10 mouse cellular contexts compared by ENCODE assay signal in the genomic region with DNA sequence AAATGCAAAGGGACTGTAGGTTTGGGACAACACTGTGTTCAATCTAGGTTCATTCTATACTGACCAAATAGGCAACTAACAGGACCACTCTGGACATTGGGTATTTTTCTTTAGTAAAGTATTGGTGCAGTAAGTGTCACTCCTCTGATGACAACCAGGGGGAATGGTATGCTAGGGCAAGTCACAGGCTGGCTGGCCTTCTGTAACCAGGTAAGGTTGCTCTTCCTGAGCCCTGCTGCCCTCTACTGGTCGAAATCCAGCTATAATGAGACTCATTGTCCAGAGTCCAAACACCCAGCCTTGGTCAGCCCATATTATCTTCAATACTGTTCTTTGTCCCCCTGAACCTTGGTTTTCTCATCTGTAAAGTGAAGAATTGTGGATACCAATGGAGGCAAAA. TPM values are rescaled to one million over a fixed set of nuclear protein-coding genes. Genes with fewer than 3 reads are reported as not detected.
DNase-seq lines count a peak whose midpoint lies in the region; ATAC-seq and TF ChIP-seq lines count a peak whose summit lies in the region.
"Had no signal": no experiment of that assay in that cellular context is flagged by ENCODE, and none has a peak within 500 bp of the region (broad histone marks: within the 10 kb centered on the region; RNA-seq: fewer than 3 reads in every experiment).

No protein-coding gene starts in this region.

- no peak for DNase-seq in midbrain, embryonic 11.5 days (ENCODE audit: low spot score, missing footprints)
- peak; percentile 67 for DNase-seq in adrenal gland, adult 2 months
- peak; percentile 56 for DNase-seq in embryonic facial prominence, embryonic 10.5 days (ENCODE audit: low spot score)
- DNase-seq in hindbrain, postnatal 0 days (ENCODE audit: low spot score) = peak; percentile 71
- peak; percentile 62 for DNase-seq in neural tube, embryonic 11.5 days (ENCODE audit: low spot score)
- DNase-seq in thymus, postnatal 25 days = peak; percentile 74

- no peaks in the 10 kb centered on the region for H3K9me3 ChIP-seq in midbrain, embryonic 11.5 days (ENCODE audit: control insufficient read depth, low read length)
- H3K9me3 ChIP-seq in midbrain, embryonic 13.5 days = no peaks in the 10 kb centered on the region
- no peaks in the 10 kb centered on the region for H3K9me3 ChIP-seq in embryonic facial prominence, embryonic 10.5 days
- H3K9me3 ChIP-seq in hindbrain, postnatal 0 days (ENCODE audit: low read length) = no peaks in the 10 kb centered on the region
- H3K9me3 ChIP-seq in limb, embryonic 13.5 days = peaks cover 3% of the 10 kb centered on the region; the same call in 1 of the 2 replicates
- H3K9me3 ChIP-seq in neural tube, embryonic 11.5 days (ENCODE audit: control insufficient read depth, low read length) = no peaks in the 10 kb centered on the region
- H3K9me3 ChIP-seq: embryonic facial prominence, embryonic 13.5 days had no signal

- no peak overlapping the region for H3K9ac ChIP-seq in midbrain, embryonic 11.5 days (ENCODE audit: low read length)
- no peak overlapping the region for H3K9ac ChIP-seq in midbrain, embryonic 13.5 days (replicated peaks)
- no peak overlapping the region for H3K9ac ChIP-seq in hindbrain, postnatal 0 days (replicated peaks; ENCODE audit: low read length)
- H3K9ac ChIP-seq in limb, embryonic 13.5 days = no peak overlapping the region
- H3K9ac ChIP-seq in neural tube, embryonic 11.5 days (ENCODE audit: low read length) = no peak overlapping the region
- H3K9ac ChIP-seq: embryonic facial prominence, embryonic 13.5 days had no signal

- H3K27ac ChIP-seq in midbrain, embryonic 11.5 days (ENCODE audit: low read depth, low read length) = no peak overlapping the region
- H3K27ac ChIP-seq in midbrain, embryonic 13.5 days = no peak overlapping the region
- no peak overlapping the region for H3K27ac ChIP-seq in embryonic facial prominence, embryonic 10.5 days (replicated peaks)
- H3K27ac ChIP-seq in hindbrain, postnatal 0 days = no peak overlapping the region
- no peak overlapping the region for H3K27ac ChIP-seq in limb, embryonic 13.5 days
- no peak overlapping the region for H3K27ac ChIP-seq in neural tube, embryonic 11.5 days (ENCODE audit: low read depth, low read length)
- H3K27ac ChIP-seq: embryonic facial prominence, embryonic 13.5 days; macrophage had no signal

- no peak overlapping the region for H3K4me3 ChIP-seq in midbrain, embryonic 11.5 days (ENCODE audit: low read depth, low read length)
- no peak overlapping the region for H3K4me3 ChIP-seq in midbrain, embryonic 13.5 days (replicated peaks)
- no peak overlapping the region for H3K4me3 ChIP-seq in embryonic facial prominence, embryonic 10.5 days
- no peak overlapping the region for H3K4me3 ChIP-seq in hindbrain, postnatal 0 days (ENCODE audit: low read length)
- H3K4me3 ChIP-seq in limb, embryonic 13.5 days = no peak overlapping the region
- H3K4me3 ChIP-seq in neural tube, embryonic 11.5 days (ENCODE audit: low read depth, low read length) = no peak overlapping the region
- H3K4me3 ChIP-seq: embryonic facial prominence, embryonic 13.5 days had no signal

- WGBS in midbrain, embryonic 11.5 days = 0% methylated on average over 1 of the region's 1 CpGs
- 0% methylated on average over 1 of the region's 1 CpGs for WGBS in midbrain, embryonic 13.5 days
- WGBS in embryonic facial prominence, embryonic 10.5 days = 0% methylated on average over 1 of the region's 1 CpGs
- 0% methylated on average over 1 of the region's 1 CpGs for WGBS in hindbrain, postnatal 0 days
- 0% methylated on average over 1 of the region's 1 CpGs for WGBS in limb, embryonic 13.5 days
- 0% methylated on average over 1 of the region's 1 CpGs for WGBS in neural tube, embryonic 11.5 days

- no peaks in the 10 kb centered on the region for H3K36me3 ChIP-seq in midbrain, embryonic 11.5 days (ENCODE audit: control insufficient read depth, insufficient read depth, low read length)
- H3K36me3 ChIP-seq in midbrain, embryonic 13.5 days = no peaks in the 10 kb centered on the region
- peaks cover 12% of the 10 kb centered on the region for H3K36me3 ChIP-seq in embryonic facial prominence, embryonic 10.5 days (replicated peaks)
- H3K36me3 ChIP-seq in hindbrain, postnatal 0 days (ENCODE audit: insufficient read depth, low read length) = no peaks in the 10 kb centered on the region
- peaks cover 22% of the 10 kb centered on the region for H3K36me3 ChIP-seq in limb, embryonic 13.5 days
- no peaks in the 10 kb centered on the region for H3K36me3 ChIP-seq in neural tube, embryonic 11.5 days (ENCODE audit: control insufficient read depth, insufficient read depth, low read length)

- H3K27me3 ChIP-seq in midbrain, embryonic 11.5 days (ENCODE audit: control insufficient read depth, insufficient read depth, low read length) = no peaks in the 10 kb centered on the region
- no peaks in the 10 kb centered on the region for H3K27me3 ChIP-seq in midbrain, embryonic 13.5 days
- H3K27me3 ChIP-seq in embryonic facial prominence, embryonic 10.5 days (replicated peaks; ENCODE audit: low read depth, poor library complexity, severe bottlenecking) = no peaks in the 10 kb centered on the region
- H3K27me3 ChIP-seq in hindbrain, postnatal 0 days (ENCODE audit: insufficient read depth, low read length) = no peaks in the 10 kb centered on the region; the same call in 1 of the 2 replicates
- H3K27me3 ChIP-seq in limb, embryonic 13.5 days = no peaks in the 10 kb centered on the region
- no peaks in the 10 kb centered on the region for H3K27me3 ChIP-seq in neural tube, embryonic 11.5 days (ENCODE audit: control insufficient read depth, insufficient read depth, low read length)
- H3K27me3 ChIP-seq: embryonic facial prominence, embryonic 13.5 days had no signal

- no peaks in the 10 kb centered on the region for H3K4me1 ChIP-seq in midbrain, embryonic 11.5 days (ENCODE audit: control insufficient read depth, insufficient read depth, low read length)
- H3K4me1 ChIP-seq in midbrain, embryonic 13.5 days (replicated peaks) = no peaks in the 10 kb centered on the region
- H3K4me1 ChIP-seq in embryonic facial prominence, embryonic 10.5 days = no peaks in the 10 kb centered on the region
- no peaks in the 10 kb centered on the region for H3K4me1 ChIP-seq in hindbrain, postnatal 0 days (ENCODE audit: insufficient read depth, low read length)
- H3K4me1 ChIP-seq in limb, embryonic 13.5 days = no peaks in the 10 kb centered on the region
- H3K4me1 ChIP-seq in neural tube, embryonic 11.5 days (ENCODE audit: control insufficient read depth, insufficient read depth, low read length) = no peaks in the 10 kb centered on the region
- H3K4me1 ChIP-seq: embryonic facial prominence, embryonic 13.5 days had no signal

- TF ChIP-seq CTCF in hindbrain, postnatal 0 days (IDR thresholded peaks at IDR 0.05; ENCODE audit: low read depth) = peak; percentile 73

- H3K4me2 ChIP-seq in midbrain, embryonic 11.5 days = no peak overlapping the region
- no peak overlapping the region for H3K4me2 ChIP-seq in midbrain, embryonic 13.5 days (replicated peaks)
- no peak overlapping the region for H3K4me2 ChIP-seq in hindbrain, postnatal 0 days (ENCODE audit: low read depth, low read length)
- H3K4me2 ChIP-seq in limb, embryonic 13.5 days (replicated peaks) = no peak overlapping the region
- H3K4me2 ChIP-seq in neural tube, embryonic 11.5 days (ENCODE audit: low read depth) = no peak overlapping the region
- H3K4me2 ChIP-seq: embryonic facial prominence, embryonic 13.5 days had no signal

- 0 out of 2 replicates have a peak, but pooled peaks have one; percentile 40 for ATAC-seq in midbrain, embryonic 11.5 days (ENCODE audit: low FRiP score)
- ATAC-seq in midbrain, embryonic 13.5 days = no peak; the same call in 1 of the 2 replicates
- ATAC-seq in hindbrain, postnatal 0 days = no peak
- 0 out of 2 replicates have a peak, but pooled peaks have one; percentile 54 for ATAC-seq in limb, embryonic 13.5 days (ENCODE audit: low FRiP score, low read depth)
- no peak for ATAC-seq in neural tube, embryonic 11.5 days (ENCODE audit: insufficient read depth, low FRiP score, low TSS enrichment)

RNA-seq across cellular contexts. Expression of a gene that starts 19.1 kb away (rescaled TPM):
- 34.9 and 42.0 TPM in 2 replicates for polyA plus RNA-seq in midbrain, embryonic 11.5 days (2014; fragmentation: Nextera tagmentation; extraction: Ambion mirVana)
- polyA plus RNA-seq in midbrain, embryonic 13.5 days (2015; fragmentation: Nextera tagmentation; extraction: Ambion mirVana) = 37.5 and 43.0 TPM in 2 replicates
- 100 to 1,000 TPM in 1 of 2 experiments, 10 to 100 TPM in 1; 81.7 to 155 TPM for total RNA-seq in adrenal gland, adult 2 months (2021)
- polyA plus RNA-seq in adrenal gland, adult 2 months (2012; rRNA removed) = 66.3 and 78.0 TPM in 2 replicates
- 68.6 and 69.6 TPM in 2 replicates for polyA plus RNA-seq in embryonic facial prominence, embryonic 10.5 days (2016; fragmentation: Nextera tagmentation; extraction: Ambion mirVana)
- 67.5 and 73.7 TPM in 2 replicates for total RNA-seq in hindbrain, postnatal 0 days (2014; rRNA removed)
- 18.0 and 19.8 TPM in 2 replicates for polyA plus RNA-seq in hindbrain, postnatal 0 days (2015; fragmentation: Nextera tagmentation; extraction: Ambion mirVana)
- polyA plus RNA-seq in limb, embryonic 13.5 days (2015; fragmentation: Nextera tagmentation; extraction: Ambion mirVana) = 53.9 TPM in 2 replicates
- 44.1 and 47.2 TPM in 2 replicates for polyA plus RNA-seq in neural tube, embryonic 11.5 days (2014; fragmentation: Nextera tagmentation; extraction: Ambion mirVana)

RNA-seq across cellular contexts. Expression of a gene that starts 22.0 kb away (rescaled TPM):
- 10.9 and 11.1 TPM in 2 replicates for polyA plus RNA-seq in midbrain, embryonic 11.5 days (2014; fragmentation: Nextera tagmentation; extraction: Ambion mirVana)
- polyA plus RNA-seq in midbrain, embryonic 13.5 days (2015; fragmentation: Nextera tagmentation; extraction: Ambion mirVana) = 4.2 and 10.3 TPM in 2 replicates
- total RNA-seq in adrenal gland, adult 2 months (2021) = 10 to 100 TPM; 25.7 to 36.4 TPM
- polyA plus RNA-seq in adrenal gland, adult 2 months (2012; rRNA removed) = 35.2 and 39.5 TPM in 2 replicates
- 31.5 and 31.8 TPM in 2 replicates for polyA plus RNA-seq in embryonic facial prominence, embryonic 10.5 days (2016; fragmentation: Nextera tagmentation; extraction: Ambion mirVana)
- 3.5 and 7.2 TPM in 2 replicates for total RNA-seq in hindbrain, postnatal 0 days (2014; rRNA removed)
- 5.2 and 5.7 TPM in 2 replicates for polyA plus RNA-seq in hindbrain, postnatal 0 days (2015; fragmentation: Nextera tagmentation; extraction: Ambion mirVana)
- polyA plus RNA-seq in limb, embryonic 13.5 days (2015; fragmentation: Nextera tagmentation; extraction: Ambion mirVana) = 51.2 and 53.9 TPM in 2 replicates
- 17.1 and 17.4 TPM in 2 replicates for polyA plus RNA-seq in neural tube, embryonic 11.5 days (2014; fragmentation: Nextera tagmentation; extraction: Ambion mirVana)

Comparison
In these comparisons a context has a peak if more than half of its experiments do, and no peak if none do; other contexts are left out.
1. ATAC-seq: peak in midbrain, embryonic 11.5 days (single experiment) and limb, embryonic 13.5 days (single experiment); none in midbrain, embryonic 13.5 days (single experiment), hindbrain, postnatal 0 days (single experiment) and neural tube, embryonic 11.5 days (single experiment).